In the genomic region with DNA sequence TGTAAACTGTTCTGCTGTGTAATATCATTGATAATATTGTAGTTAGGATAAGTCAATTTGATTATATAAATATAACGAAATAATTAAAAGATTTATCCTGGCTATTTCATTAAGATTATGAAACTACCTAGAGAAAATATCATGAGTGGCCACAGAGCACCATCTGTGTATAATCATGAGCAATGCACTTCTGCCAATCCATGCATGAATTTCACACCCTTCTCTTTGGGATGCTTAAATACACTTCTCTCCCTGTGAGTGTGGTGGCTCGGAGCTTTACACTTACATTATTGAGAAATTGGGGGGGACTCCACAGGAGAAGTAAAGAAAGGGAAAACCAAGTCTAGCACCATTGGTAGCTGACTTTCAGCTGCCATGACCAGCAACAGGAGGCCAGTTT, we compare ENCODE assay signal across 23 mouse cellular contexts.
DNase-seq lines count a peak whose midpoint lies in the region; ATAC-seq and TF ChIP-seq lines count a peak whose summit lies in the region.
"Had no signal": no experiment of that assay in that cellular context is flagged by ENCODE, and none has a peak within 500 bp of the region (broad histone marks: within the 10 kb centered on the region; RNA-seq: fewer than 3 reads in every experiment).

No protein-coding gene starts in this region.

- H3K27ac ChIP-seq in midbrain, postnatal 0 days (ENCODE audit: low read depth, low read length), result no peak overlapping the region
- H3K27ac ChIP-seq in midbrain, embryonic 13.5 days, result no peak overlapping the region
- H3K27ac ChIP-seq in forebrain, embryonic 14.5 days (ENCODE audit: low read depth, low read length), result no peak overlapping the region
- no peak overlapping the region for H3K27ac ChIP-seq in layer of hippocampus, adult 2 months
- H3K27ac ChIP-seq: embryonic facial prominence, embryonic 13.5 days; forebrain, embryonic 12.5 days; heart, embryonic 15.5 days; hindbrain, embryonic 14.5 days had no signal

- no peak overlapping the region for H3K9ac ChIP-seq in midbrain, postnatal 0 days (replicated peaks; ENCODE audit: low read length, poor library complexity, severe bottlenecking)
- no peak overlapping the region for H3K9ac ChIP-seq in midbrain, embryonic 13.5 days (replicated peaks)
- H3K9ac ChIP-seq in forebrain, embryonic 14.5 days (ENCODE audit: low read length), result no peak overlapping the region
- H3K9ac ChIP-seq: embryonic facial prominence, embryonic 13.5 days; forebrain, embryonic 12.5 days; forebrain, postnatal 0 days; heart, embryonic 15.5 days; hindbrain, embryonic 14.5 days had no signal

- peak; percentile 35 for DNase-seq in cerebellum, adult 11-12 months
- DNase-seq in cerebellum, postnatal 4 days (ENCODE audit: low spot score in 2 of 2), result no peak
- DNase-seq in midbrain, postnatal 0 days (ENCODE audit: low spot score), result peak; percentile 48
- peak; percentile 74 for DNase-seq in cerebellum, adult 9-10 months
- DNase-seq in forebrain, embryonic 14.5 days (ENCODE audit: low spot score), result no peak
- no peak for DNase-seq in layer of hippocampus, adult 2 months (ENCODE audit: low spot score in 2 of 2)
- DNase-seq in thymus, postnatal 25 days, result no peak
- DNase-seq: adrenal gland, adult 2 months; adrenal gland, postnatal 25 days; forebrain, postnatal 0 days; gastrocnemius, postnatal 36 days; heart, adult 11 months; heart, postnatal 14 days had no signal

- 72% methylated on average over 2 of the region's 2 CpGs for WGBS in midbrain, postnatal 0 days
- WGBS in midbrain, embryonic 13.5 days, result 64% methylated on average over 2 of the region's 2 CpGs
- 49% methylated on average over 2 of the region's 2 CpGs for WGBS in forebrain, embryonic 14.5 days

- no peaks in the 10 kb centered on the region for H3K27me3 ChIP-seq in midbrain, postnatal 0 days (ENCODE audit: insufficient read depth, low read length)
- no peaks in the 10 kb centered on the region for H3K27me3 ChIP-seq in midbrain, embryonic 13.5 days
- no peaks in the 10 kb centered on the region for H3K27me3 ChIP-seq in forebrain, embryonic 14.5 days (replicated peaks; ENCODE audit: control insufficient read depth, insufficient read depth, low read length)
- H3K27me3 ChIP-seq: CH12.LX; embryonic facial prominence, embryonic 13.5 days; forebrain, embryonic 12.5 days; heart, embryonic 15.5 days; Patski had no signal

- no peaks in the 10 kb centered on the region for H3K9me3 ChIP-seq in midbrain, postnatal 0 days (ENCODE audit: low read length)
- no peaks in the 10 kb centered on the region for H3K9me3 ChIP-seq in midbrain, embryonic 13.5 days
- H3K9me3 ChIP-seq in forebrain, embryonic 14.5 days (replicated peaks; ENCODE audit: control insufficient read depth, low read length), result no peaks in the 10 kb centered on the region
- H3K9me3 ChIP-seq: embryonic facial prominence, embryonic 13.5 days; forebrain, embryonic 12.5 days; heart, embryonic 15.5 days had no signal

- ATAC-seq in midbrain, postnatal 0 days (ENCODE audit: low FRiP score), result no peak
- ATAC-seq in midbrain, embryonic 13.5 days, result no peak
- ATAC-seq in forebrain, embryonic 14.5 days, result no peak
- ATAC-seq: activated CD4-positive, CD25-positive, alpha-beta regulatory T cell, adult 4 months; forebrain, postnatal 0 days; intestine, embryonic 16.5 days; Patski had no signal

- H3K36me3 ChIP-seq in midbrain, postnatal 0 days (ENCODE audit: insufficient read depth, low read length), result no peaks in the 10 kb centered on the region
- H3K36me3 ChIP-seq in midbrain, embryonic 13.5 days, result no peaks in the 10 kb centered on the region
- no peaks in the 10 kb centered on the region for H3K36me3 ChIP-seq in forebrain, embryonic 14.5 days (ENCODE audit: control insufficient read depth, insufficient read depth, low read length)
- H3K36me3 ChIP-seq: embryonic facial prominence, embryonic 13.5 days; forebrain, embryonic 12.5 days; heart, embryonic 15.5 days had no signal

- no peaks in the 10 kb centered on the region for H3K4me1 ChIP-seq in midbrain, postnatal 0 days (ENCODE audit: insufficient read depth, low read length)
- no peaks in the 10 kb centered on the region for H3K4me1 ChIP-seq in midbrain, embryonic 13.5 days (replicated peaks)
- H3K4me1 ChIP-seq in forebrain, embryonic 14.5 days (ENCODE audit: control insufficient read depth, insufficient read depth, low read length), result no peaks in the 10 kb centered on the region
- H3K4me1 ChIP-seq: embryonic facial prominence, embryonic 13.5 days; forebrain, embryonic 12.5 days had no signal

- no peak overlapping the region for H3K4me3 ChIP-seq in midbrain, postnatal 0 days (ENCODE audit: low read depth, low read length)
- H3K4me3 ChIP-seq in midbrain, embryonic 13.5 days (replicated peaks), result no peak overlapping the region
- H3K4me3 ChIP-seq in forebrain, embryonic 14.5 days (ENCODE audit: low read depth, low read length), result no peak overlapping the region
- no peak overlapping the region for H3K4me3 ChIP-seq in layer of hippocampus, adult 2 months
- H3K4me3 ChIP-seq: embryonic facial prominence, embryonic 13.5 days; forebrain, embryonic 12.5 days; heart, embryonic 15.5 days had no signal

- TF ChIP-seq CTCF in midbrain, postnatal 0 days (IDR thresholded peaks at IDR 0.05), result no peak
- TF ChIP-seq CTCF in layer of hippocampus, adult 2 months (conservative IDR thresholded peaks at IDR 0.05), result no peak

- H3K4me2 ChIP-seq in midbrain, postnatal 0 days (ENCODE audit: low read depth, low read length, poor library complexity, severe bottlenecking), result no peak overlapping the region
- H3K4me2 ChIP-seq in midbrain, embryonic 13.5 days (replicated peaks), result no peak overlapping the region
- H3K4me2 ChIP-seq in forebrain, embryonic 14.5 days (ENCODE audit: low read length), result no peak overlapping the region
- H3K4me2 ChIP-seq: embryonic facial prominence, embryonic 13.5 days; forebrain, embryonic 12.5 days; heart, embryonic 11.5 days; heart, embryonic 15.5 days; hindbrain, embryonic 14.5 days had no signal

Comparison
In these comparisons a context has a peak if more than half of its experiments do, and no peak if none do; other contexts are left out.
1. DNase-seq: peak in cerebellum, adult 11-12 months (single experiment), midbrain, postnatal 0 days (single experiment) and cerebellum, adult 9-10 months (single experiment); none in cerebellum, postnatal 4 days (0 of 2), forebrain, embryonic 14.5 days (single experiment), layer of hippocampus, adult 2 months (0 of 2) and thymus, postnatal 25 days (single experiment).